Mouse (Mus musculus) c-Kit-negative CD71-positive TER-119-positive erythroid progenitor cells, embryonic 14.5 days (primary cell): ENCODE data around the gene Rpl10-ps3.

Source experiments
- DNase-seq: peaks from one replicate; pipeline ENCODE4 v3.0.0-alpha.2; 2013; ENCODE audit warnings: low read depth, low spot score

Gene Rpl10-ps3

GRCm38 (mm10) chr9:50311036-50311545, 33.7 kb downstream of the Rpl10-ps3 start:
- no peak for DNase-seq

GRCm38 (mm10) chr9:50305666-50306402, 38.9 kb downstream of the Rpl10-ps3 start:
- no peak for DNase-seq

GRCm38 (mm10) chr9:50305046-50305445, 39.7 kb downstream of the Rpl10-ps3 start:
- no peak for DNase-seq

- DNase-seq = no peak
Measured at GRCm38 (mm10) chr9:50304004-50304403, 40.8 kb downstream of the Rpl10-ps3 start.

- DNase-seq = no peak
Measured at GRCm38 (mm10) chr9:50301722-50302121, 43.0 kb downstream of the Rpl10-ps3 start.

GRCm38 (mm10) chr9:50298389-50298788, 46.4 kb downstream of the Rpl10-ps3 start:
- no peak for DNase-seq
